Mouse (Mus musculus): Measurements from ENCODE around the gene Cldn19.

DNA sequence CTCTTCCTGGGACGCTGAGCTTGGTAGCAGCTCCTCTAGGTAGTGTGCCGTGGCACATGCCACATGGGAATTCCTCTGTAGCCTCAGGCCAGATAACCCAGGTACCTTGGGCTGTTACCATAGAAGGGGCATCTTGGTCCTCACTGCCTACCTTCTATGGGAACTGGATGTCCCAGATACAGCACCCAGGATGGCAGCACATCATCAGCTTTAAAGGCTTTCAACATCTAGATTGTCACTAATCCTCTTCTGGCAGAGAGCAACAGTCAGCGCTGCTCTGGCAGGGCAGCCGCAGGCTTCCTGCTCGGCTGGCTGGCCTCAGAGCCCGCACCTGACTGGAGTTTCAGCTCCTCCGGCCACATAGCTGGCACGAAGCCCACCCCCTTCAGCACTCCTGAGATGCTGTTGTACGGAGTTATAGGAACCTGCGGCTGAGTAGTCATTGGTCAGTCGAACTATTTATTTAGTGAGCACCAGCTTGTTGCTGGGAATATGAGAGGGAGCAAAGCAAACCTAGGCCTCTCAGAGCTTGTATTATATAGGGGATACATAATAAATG lies 6.7 kb upstream of the Cldn19 start:
- no peak for TF ChIP-seq CTCF (IDR thresholded peaks at IDR 0.05; ENCODE audit: low read depth)
- no peak for TF ChIP-seq EP300 (IDR thresholded peaks at IDR 0.05; ENCODE audit: low read depth)
